Mouse (Mus musculus) kidney, embryonic 16.5 days (tissue): Measurements from ENCODE around the gene Prpf19. TPM values are rescaled to one million over a fixed set of nuclear protein-coding genes. Genes with fewer than 3 reads are reported as not detected.

Source experiments
- ATAC-seq: fragments of 200-750 bp; cut with Nextera tagmentation; 2 replicates; pipeline ENCODE4 v1.8.0; 2017; ENCODE audit warnings: moderate TSS enrichment; ENCODE audit not compliant: low FRiP score, low TSS enrichment
- H3K27ac ChIP-seq: fragments of 300-500 bp; sonication (generic); 2 replicates; pipeline ENCODE4 v1.5.1; 2014; ENCODE audit warnings: low read length
- H3K27me3 ChIP-seq: fragments of 300-500 bp; sonication (generic); 2 replicates; pipeline ENCODE4 v1.6.1; 2014; ENCODE audit warnings: low read length, control low read depth, mixed read lengths; ENCODE audit not compliant: insufficient read depth
- H3K36me3 ChIP-seq: fragments of 300-500 bp; sonication (generic); 2 replicates; pipeline ENCODE4 v1.6.1; 2014; ENCODE audit warnings: low read length, control low read depth, mixed read lengths; ENCODE audit not compliant: insufficient read depth
- H3K4me1 ChIP-seq: fragments of 300-500 bp; sonication (generic); 2 replicates; pipeline ENCODE4 v1.6.1; 2014; ENCODE audit warnings: low read length, control low read depth, mixed read lengths; ENCODE audit not compliant: insufficient read depth
- H3K4me2 ChIP-seq: fragments of 300-500 bp; sonication (generic); replicated peaks from 2 replicates; pipeline ENCODE4 v1.6.1; 2014; ENCODE audit warnings: low read depth, low read length
- H3K4me3 ChIP-seq: fragments of 300-500 bp; sonication (generic); 2 replicates; pipeline ENCODE4 v1.5.1; 2014; ENCODE audit warnings: mild to moderate bottlenecking, low read length
- H3K9ac ChIP-seq: fragments of 300-500 bp; sonication (generic); replicated peaks from 2 replicates; pipeline ENCODE4 v1.6.1; 2014; ENCODE audit warnings: low read length
- H3K9me3 ChIP-seq: fragments of 300-500 bp; sonication (generic); 2 replicates; pipeline ENCODE4 v1.6.1; 2016; ENCODE audit warnings: low read length, control low read depth
- WGBS: fragments of 180-500 bp; shearing (Covaris S2); extraction: QIAGEN DNeasy Blood & Tissue Kit; methylation state at CpG from one replicate; pipeline ENCODE4 v1.1.7; 2014; 5-methylcytosine and 5-hydroxymethylcytosine counted together
- polyA plus RNA-seq: library from polyadenylated mRNA; unstranded; fragments of >200 nt; fragmentation: Nextera tagmentation; extraction: Ambion mirVana; gene quantifications from 2 replicates; pipeline ENCODE4 v1.2.1, GENCODE M21; 2015

The Prpf19 gene
- polyA plus RNA-seq, result 47.6 and 51.3 TPM in 2 replicates

DNA sequence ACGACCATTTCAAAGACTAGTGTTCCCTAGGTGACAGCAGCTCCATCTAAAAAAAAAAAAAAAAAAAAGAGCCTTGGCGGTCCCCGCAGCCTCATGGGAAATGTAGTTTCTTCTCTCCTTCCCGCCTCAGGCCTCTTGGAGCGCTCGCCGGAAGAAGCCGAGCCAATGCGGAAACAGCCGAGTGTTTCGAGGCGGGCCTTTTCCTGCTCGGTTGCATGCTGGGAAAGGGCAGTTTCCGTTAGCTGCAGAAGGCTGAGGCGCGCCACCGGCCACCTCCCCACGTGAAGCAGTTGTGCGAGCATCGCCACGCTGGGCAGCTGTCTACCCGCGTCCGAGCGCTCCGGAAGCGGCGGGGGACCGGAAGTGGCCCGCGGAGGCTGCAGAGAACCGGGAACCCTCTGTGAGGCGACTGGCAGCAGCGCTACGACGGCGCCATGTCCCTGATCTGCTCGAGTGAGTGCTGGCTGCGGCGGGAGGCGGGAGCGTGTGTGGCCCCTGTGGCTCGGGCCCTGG, at the start of gene Prpf19:
Gene Prpf19 (plus strand): TSS at position 216 of the 513 bp plus-strand sequence.
- H3K9ac ChIP-seq, result peak within 1 kb of the TSS; percentile 90
- no peaks in the 10 kb centered on the region for H3K9me3 ChIP-seq
- peak within 1 kb of the TSS; percentile 68 for H3K4me2 ChIP-seq
- peak; percentile 96 for ATAC-seq
- H3K36me3 ChIP-seq, result peaks cover 24% of the 10 kb centered on the region
- H3K4me1 ChIP-seq, result peaks cover 14% of the 10 kb centered on the region
- WGBS, result under 1% methylated on average over 43 of the region's 43 CpGs
- no peaks in the 10 kb centered on the region for H3K27me3 ChIP-seq
- peak within 1 kb of the TSS; percentile 91 for H3K27ac ChIP-seq
- peak within 1 kb of the TSS; percentile 81 for H3K4me3 ChIP-seq

DNA sequence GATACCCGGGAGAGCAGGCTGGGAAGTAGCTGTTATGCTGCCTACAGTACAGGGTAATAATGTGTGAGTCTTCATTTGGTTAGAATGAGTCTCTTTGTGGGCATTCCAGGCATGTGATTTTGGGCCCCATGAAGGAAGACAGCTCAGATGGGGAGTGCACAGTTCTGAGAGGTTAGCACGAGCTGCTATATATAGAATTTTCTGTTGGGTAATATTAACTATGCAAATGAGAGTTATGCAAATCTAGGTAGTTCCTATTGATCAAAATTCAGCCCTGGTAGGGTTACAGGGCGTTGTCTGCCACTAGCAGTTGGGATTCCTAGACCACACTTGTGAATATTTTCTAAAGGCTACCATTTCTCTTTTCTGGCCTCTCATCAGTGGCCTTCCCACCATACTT, 49.6 kb upstream of the Prpf19 start:
- no peak for ATAC-seq
- 85% methylated on average over 3 of the region's 3 CpGs for WGBS

DNA sequence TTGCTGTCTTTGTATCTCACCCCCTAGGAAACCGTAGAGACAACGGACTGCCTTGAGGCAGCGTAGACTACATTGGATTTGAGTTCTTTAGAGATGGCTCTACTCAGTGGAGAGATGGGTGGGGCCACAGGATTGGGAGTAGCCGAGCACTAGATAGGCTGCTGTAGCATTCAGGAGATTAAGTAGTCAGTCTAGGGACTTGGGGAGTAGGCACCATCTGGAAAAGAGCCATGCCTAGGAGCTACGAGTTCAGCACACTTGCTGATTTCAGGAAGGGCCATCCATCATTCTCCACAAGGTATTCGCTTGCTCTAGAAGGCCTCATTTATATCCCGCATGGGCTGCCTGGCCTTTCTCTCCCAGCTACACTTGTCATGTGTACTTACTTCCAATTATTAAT, 48.9 kb upstream of the Prpf19 start:
- ATAC-seq, result no peak
- 72% methylated on average over 7 of the region's 7 CpGs for WGBS
- H3K27ac ChIP-seq, result no peak overlapping the region

More for the DNA sequence above, 49.6 kb upstream of the Prpf19 start:
- Histone ChIP-seq H3K4me3 (no peak overlapping the region), H3K4me2 (no peak overlapping the region), H3K9me3 (no peaks in the 10 kb centered on the region), H3K27me3 (no peaks in the 10 kb centered on the region), H3K9ac (no peak overlapping the region), H3K36me3 (no peaks in the 10 kb centered on the region), H3K27ac (no peak overlapping the region), H3K4me1 (peaks cover 27% of the 10 kb centered on the region)

DNA sequence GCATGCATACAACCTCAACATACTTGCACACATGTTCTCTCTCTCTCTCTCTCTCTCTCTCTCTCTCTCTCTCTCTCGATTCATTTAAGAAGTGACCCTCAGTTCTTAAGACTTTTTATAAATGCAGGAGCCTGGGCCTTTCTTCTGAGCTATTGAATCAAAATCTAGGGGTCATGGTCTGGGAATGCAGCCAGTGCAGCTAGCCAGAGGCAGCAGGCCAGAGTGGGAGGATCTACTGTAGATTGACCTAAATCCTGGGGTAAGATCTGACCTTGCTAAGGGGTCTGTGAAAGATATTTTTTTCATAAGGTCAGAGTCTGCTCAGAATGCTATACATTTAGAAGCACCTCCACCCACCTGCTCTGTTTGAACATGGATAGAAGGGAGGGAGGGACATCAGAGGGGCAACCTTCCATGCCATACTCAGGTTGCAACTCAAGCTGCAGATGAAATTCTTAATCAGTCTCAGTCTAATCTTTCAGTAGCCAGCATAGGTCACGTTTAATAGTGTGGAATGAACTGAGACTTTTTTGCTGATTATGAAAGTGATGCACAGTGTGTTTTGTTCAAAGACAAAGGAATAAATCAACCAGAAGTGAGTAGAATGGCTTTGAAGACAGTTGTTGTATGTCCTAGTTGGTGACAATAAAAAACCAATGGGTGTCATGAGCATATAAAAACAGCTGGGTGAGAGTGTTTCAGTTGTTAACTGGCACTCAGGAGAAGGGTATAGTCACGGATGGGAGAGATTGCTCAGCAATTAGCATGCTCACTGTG, 47.5 kb upstream of the Prpf19 start:
- Histone ChIP-seq H3K4me1 (peaks cover 18% of the 10 kb centered on the region), H3K36me3 (no peaks in the 10 kb centered on the region), H3K9me3 (no peaks in the 10 kb centered on the region), H3K4me2 (no peak overlapping the region), H3K27me3 (no peaks in the 10 kb centered on the region), H3K4me3 (no peak overlapping the region), H3K9ac (no peak overlapping the region), H3K27ac (0 out of 2 replicates have a peak overlapping the region, but pooled peaks have one; percentile 8)
- 37% methylated on average over 3 of the region's 3 CpGs for WGBS
- no peak for ATAC-seq

More for the DNA sequence above, 48.9 kb upstream of the Prpf19 start:
- no peaks in the 10 kb centered on the region for H3K36me3 ChIP-seq
- H3K4me3 ChIP-seq, result no peak overlapping the region
- no peaks in the 10 kb centered on the region for H3K27me3 ChIP-seq
- no peak overlapping the region for H3K9ac ChIP-seq
- H3K4me2 ChIP-seq, result no peak overlapping the region
- no peaks in the 10 kb centered on the region for H3K9me3 ChIP-seq
- H3K4me1 ChIP-seq, result peaks cover 27% of the 10 kb centered on the region

DNA sequence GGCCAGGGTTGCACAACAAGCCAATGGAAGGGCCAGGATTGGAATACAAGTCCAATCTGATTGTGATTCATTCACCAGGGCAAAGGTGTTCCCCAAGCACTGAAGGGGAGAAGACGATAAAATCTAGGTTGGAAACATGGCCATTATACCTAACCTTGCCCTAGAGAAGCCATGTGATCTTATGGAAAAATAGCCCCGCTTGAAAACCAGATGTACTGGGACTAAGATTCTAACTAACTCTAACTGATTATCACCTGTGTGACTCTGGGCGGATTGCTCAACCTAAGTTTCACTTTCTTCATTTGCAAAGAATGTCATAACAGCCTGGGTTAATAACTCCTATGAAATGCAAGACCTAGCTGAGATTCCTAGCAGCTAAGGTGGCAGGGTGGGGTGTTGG, 39.6 kb upstream of the Prpf19 start:
- Histone ChIP-seq H3K27me3 (no peaks in the 10 kb centered on the region), H3K4me3 (no peak overlapping the region), H3K27ac (no peak overlapping the region), H3K9me3 (no peaks in the 10 kb centered on the region), H3K4me2 (no peak overlapping the region), H3K36me3 (peaks cover 36% of the 10 kb centered on the region), H3K9ac (no peak overlapping the region), H3K4me1 (no peaks in the 10 kb centered on the region)
- ATAC-seq, result no peak
- WGBS, result 77% methylated on average over 3 of the region's 3 CpGs

DNA sequence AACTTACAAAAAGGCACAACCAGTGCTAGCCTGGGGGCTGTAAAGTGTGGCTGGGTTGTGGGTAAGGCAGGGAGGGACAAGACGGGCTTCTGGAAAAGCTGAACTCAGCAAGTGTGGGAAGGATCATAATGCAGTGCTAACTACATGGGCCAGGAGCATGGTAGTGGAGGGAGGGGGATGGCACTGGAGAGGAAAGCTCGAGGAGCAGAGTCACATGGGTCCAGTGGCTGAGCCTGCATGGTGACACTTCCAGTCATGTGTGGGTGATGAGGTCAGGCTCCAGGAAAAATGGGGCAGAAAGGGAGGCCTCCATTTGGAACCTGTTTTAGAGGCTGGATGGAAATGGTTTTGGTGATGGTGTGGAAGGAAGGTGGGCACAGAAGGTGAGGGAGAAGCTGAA, 38.5 kb upstream of the Prpf19 start:
- no peak for ATAC-seq
- H3K27ac ChIP-seq, result no peak overlapping the region
- no peaks in the 10 kb centered on the region for H3K4me1 ChIP-seq
- WGBS, result 45% methylated on average over 2 of the region's 2 CpGs
- peaks cover 46% of the 10 kb centered on the region for H3K36me3 ChIP-seq
- H3K4me3 ChIP-seq, result no peak overlapping the region
- H3K9ac ChIP-seq, result no peak overlapping the region
- H3K4me2 ChIP-seq, result no peak overlapping the region
- H3K27me3 ChIP-seq, result no peaks in the 10 kb centered on the region
- H3K9me3 ChIP-seq, result no peaks in the 10 kb centered on the region

DNA sequence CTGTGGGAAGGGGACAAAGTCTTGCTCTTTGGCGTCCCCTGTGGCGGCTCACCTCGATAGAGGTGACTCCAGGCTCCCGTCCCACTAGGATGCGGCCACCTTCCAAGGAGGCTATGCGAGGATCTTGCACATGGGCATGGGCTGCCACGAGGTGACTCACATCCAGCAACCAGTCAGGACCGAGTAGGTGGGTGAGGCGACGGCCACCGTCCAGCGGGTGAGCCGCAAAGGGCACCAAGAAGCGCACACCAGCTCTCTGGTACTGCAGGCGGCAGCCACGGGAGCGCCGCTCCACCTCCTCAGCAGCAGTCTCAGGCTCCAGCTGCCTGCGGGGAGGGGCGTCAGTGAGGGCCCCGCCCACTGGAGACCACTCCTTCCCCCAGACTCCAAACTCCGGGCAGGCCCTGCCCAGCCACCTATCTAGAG, 34.9 kb upstream of the Prpf19 start:
- Histone ChIP-seq H3K9me3 (no peaks in the 10 kb centered on the region), H3K4me2 (no peak overlapping the region), H3K4me1 (no peaks in the 10 kb centered on the region), H3K9ac (no peak overlapping the region), H3K27me3 (no peaks in the 10 kb centered on the region), H3K27ac (no peak overlapping the region), H3K4me3 (no peak overlapping the region), H3K36me3 (peaks cover 82% of the 10 kb centered on the region)
- peak; percentile 60; the same call in 1 of the 2 replicates for ATAC-seq
- WGBS, result 60% methylated on average over 22 of the region's 22 CpGs

DNA sequence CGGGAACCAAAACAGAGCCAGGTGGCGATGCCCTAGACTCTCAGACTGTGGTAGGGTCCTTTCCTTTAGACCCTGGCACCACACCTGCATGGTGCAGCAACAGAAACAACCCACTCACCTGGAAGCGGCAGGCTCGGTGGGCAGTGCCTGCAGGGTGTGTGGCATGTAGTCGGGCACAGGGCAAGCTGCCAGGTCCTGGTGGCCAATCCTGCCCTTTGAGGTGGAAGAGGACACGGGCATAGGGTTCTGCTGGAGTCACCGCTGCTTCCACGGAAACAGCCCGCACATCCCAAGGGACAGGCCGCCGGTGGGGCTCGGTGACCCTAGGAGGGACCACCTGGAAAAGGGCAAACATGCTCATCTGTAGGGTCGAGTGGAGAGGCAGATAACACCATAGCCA, 28.7 kb upstream of the Prpf19 start:
- H3K9me3 ChIP-seq, result no peaks in the 10 kb centered on the region
- no peak overlapping the region for H3K9ac ChIP-seq
- no peak overlapping the region for H3K27ac ChIP-seq
- no peak overlapping the region for H3K4me2 ChIP-seq
- ATAC-seq, result no peak
- peaks cover 32% of the 10 kb centered on the region for H3K4me1 ChIP-seq
- WGBS, result 92% methylated on average over 13 of the region's 13 CpGs
- peaks cover 50% of the 10 kb centered on the region for H3K36me3 ChIP-seq
- no peaks in the 10 kb centered on the region for H3K27me3 ChIP-seq
- H3K4me3 ChIP-seq, result no peak overlapping the region

DNA sequence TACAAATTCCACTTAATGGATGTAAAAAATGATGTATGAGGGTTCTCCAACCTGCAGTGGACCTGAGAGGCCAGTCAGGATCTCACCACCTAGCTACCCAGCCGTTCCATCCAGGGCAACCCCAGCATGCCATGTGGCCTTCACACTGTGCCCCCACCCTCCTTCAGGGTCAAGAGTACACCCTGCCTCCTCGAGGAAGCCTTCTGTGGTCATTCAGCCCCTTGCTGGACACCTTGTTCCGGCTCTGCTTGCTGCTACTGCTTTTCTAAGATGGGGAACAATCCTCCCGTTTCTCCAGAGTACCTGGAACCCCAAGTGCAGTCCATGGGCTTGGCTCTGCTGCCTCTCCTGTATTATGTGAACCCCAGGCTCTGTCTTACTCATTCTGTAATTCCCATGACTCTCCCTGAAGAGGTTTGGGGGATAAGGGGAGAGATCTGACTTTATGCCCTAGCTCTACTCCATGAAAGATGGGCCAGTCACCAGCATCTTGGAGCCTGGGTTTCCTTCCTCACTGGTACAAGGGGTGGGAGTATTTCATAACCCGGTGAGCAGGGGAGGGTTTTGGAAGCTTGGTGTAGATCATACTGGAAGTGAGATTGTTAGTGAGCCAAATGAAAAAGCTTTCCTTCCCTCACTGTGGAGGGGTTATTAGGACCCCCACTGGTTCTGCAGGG, 26.9 kb upstream of the Prpf19 start:
- H3K9me3 ChIP-seq, result no peaks in the 10 kb centered on the region
- ATAC-seq, result no peak
- H3K4me1 ChIP-seq, result peaks cover 32% of the 10 kb centered on the region
- H3K27ac ChIP-seq, result no peak overlapping the region
- H3K4me2 ChIP-seq, result peak overlapping the region; percentile 64
- WGBS, result 19% methylated on average over 5 of the region's 5 CpGs
- H3K27me3 ChIP-seq, result no peaks in the 10 kb centered on the region
- H3K4me3 ChIP-seq, result peak overlapping the region; percentile 81
- peaks cover 38% of the 10 kb centered on the region for H3K36me3 ChIP-seq
- peak overlapping the region; percentile 90 for H3K9ac ChIP-seq
